Mouse (Mus musculus) frontal cortex, adult (tissue): ENCODE results near the gene Mbip.

Experiments
- ATAC-seq: cut with Nextera tagmentation; 2 replicates; pipeline ENCODE4 v1.9.2; 2017; ENCODE audit warnings: mild to moderate bottlenecking, moderate library complexity, mixed read lengths; ENCODE audit not compliant: low TSS enrichment

Mbip gene

DNA sequence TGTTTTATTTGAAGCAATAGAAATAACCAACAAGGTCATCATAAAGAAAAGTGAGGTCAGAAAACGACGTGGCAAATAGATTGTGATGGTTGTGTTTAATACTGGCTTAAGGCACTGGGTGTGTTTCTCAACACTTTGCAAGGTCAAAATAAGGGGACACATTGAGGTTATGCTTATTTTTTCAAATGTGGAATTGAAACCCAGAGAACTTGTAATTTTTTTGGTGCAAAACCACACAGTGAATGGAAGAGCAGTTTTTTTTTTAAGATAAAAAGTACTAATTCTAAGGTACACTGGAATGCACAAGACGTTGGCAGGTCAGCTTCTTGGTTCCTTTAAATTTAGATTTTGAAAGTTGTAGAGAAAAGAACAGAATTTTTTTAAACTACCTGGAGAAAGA, 50.5 kb downstream of the Mbip start:
- no peak for ATAC-seq

GRCm38 (mm10) chr12:56288548-56288947, 57.1 kb downstream of the Mbip start:
- ATAC-seq: peak; percentile 95

DNA sequence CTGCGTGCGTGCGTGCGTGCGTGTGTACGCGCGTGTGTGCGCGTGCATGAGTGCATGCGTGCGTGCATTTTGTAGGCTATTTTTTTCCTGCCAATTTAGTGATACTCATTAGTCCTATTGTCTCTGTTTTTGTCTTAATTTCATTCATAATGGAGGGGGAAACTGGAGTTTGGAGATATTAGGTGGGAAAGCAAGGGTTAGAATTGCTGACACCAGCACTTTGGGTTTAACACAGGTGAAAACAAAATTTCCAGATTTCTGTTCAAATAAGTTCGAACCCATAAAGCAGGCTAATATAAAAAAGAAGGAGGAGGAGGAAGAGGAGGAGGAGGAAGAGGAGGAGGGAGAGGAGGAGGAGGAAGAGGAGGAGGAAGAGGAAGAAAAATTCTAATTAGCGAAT, 58.9 kb downstream of the Mbip start:
- ATAC-seq: no peak

GRCm38 (mm10) chr12:56284210-56284609, 61.5 kb downstream of the Mbip start:
- no peak for ATAC-seq

- no peak for ATAC-seq
Measured at GRCm38 (mm10) chr12:56281649-56282048, 64.0 kb downstream of the Mbip start.
